12 mouse cellular contexts compared by ENCODE assay signal in the genomic region with DNA sequence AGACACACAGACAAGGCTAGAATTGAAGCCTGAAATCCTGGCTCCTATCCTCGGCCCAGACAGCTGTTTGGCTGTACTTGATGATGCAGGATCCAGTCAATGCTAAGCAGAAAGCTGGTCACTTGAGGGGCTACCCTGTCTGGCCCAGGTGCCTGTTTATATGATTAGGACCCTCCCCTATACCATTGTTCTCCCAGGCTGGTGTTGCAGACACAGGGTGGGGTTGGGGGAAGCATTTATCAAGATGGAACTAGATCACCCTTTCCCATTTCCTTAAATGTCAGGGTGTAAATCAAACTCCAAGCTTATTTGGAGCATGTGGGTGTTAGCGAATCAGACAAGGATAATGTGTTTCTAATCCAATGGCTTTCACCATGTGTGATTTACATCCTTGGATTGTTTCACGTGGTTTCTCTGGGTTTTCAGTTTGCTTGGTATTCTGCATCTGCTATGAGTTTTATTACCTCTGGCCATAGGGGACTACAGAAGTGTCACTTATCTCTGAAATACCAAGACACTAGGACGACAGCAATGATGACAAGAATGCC.
DNase-seq lines count a peak whose midpoint lies in the region; ATAC-seq lines count a peak whose summit lies in the region.
"Had no signal": no experiment of that assay in that cellular context is flagged by ENCODE, and none has a peak within 500 bp of the region (broad histone marks: within the 10 kb centered on the region; RNA-seq: fewer than 3 reads in every experiment).

No protein-coding gene starts in this region.

- H3K9me3 ChIP-seq in forebrain, embryonic 13.5 days (replicated peaks) = no peaks in the 10 kb centered on the region; the same call in 1 of the 2 replicates
- H3K9me3 ChIP-seq in hindbrain, embryonic 15.5 days = no peaks in the 10 kb centered on the region
- H3K9me3 ChIP-seq in midbrain, embryonic 16.5 days (replicated peaks; ENCODE audit: control insufficient read depth, low read length, poor library complexity, severe bottlenecking) = no peaks in the 10 kb centered on the region
- no peaks in the 10 kb centered on the region for H3K9me3 ChIP-seq in kidney, embryonic 14.5 days (ENCODE audit: control insufficient read depth, low read length)
- H3K9me3 ChIP-seq: limb, embryonic 15.5 days had no signal

- peak; percentile 23 for ATAC-seq in forebrain, embryonic 13.5 days
- ATAC-seq in hindbrain, embryonic 15.5 days (ENCODE audit: low FRiP score, low read depth) = peak; percentile 47; the same call in 1 of the 2 replicates
- peak; percentile 25; the same call in 1 of the 2 replicates for ATAC-seq in midbrain, embryonic 16.5 days
- no peak for ATAC-seq in kidney, embryonic 14.5 days (ENCODE audit: low FRiP score, low TSS enrichment)

- no peak overlapping the region for H3K4me3 ChIP-seq in forebrain, embryonic 13.5 days
- no peak overlapping the region for H3K4me3 ChIP-seq in hindbrain, embryonic 15.5 days
- H3K4me3 ChIP-seq in midbrain, embryonic 16.5 days (ENCODE audit: low read depth, low read length) = no peak overlapping the region
- no peak overlapping the region for H3K4me3 ChIP-seq in kidney, embryonic 14.5 days (ENCODE audit: low read length)
- H3K4me3 ChIP-seq: gastrocnemius, adult 2 months; limb, embryonic 15.5 days had no signal

- H3K4me1 ChIP-seq in forebrain, embryonic 13.5 days = peaks cover 42% of the 10 kb centered on the region
- peaks cover 33% of the 10 kb centered on the region for H3K4me1 ChIP-seq in hindbrain, embryonic 15.5 days (replicated peaks)
- peaks cover 25% of the 10 kb centered on the region for H3K4me1 ChIP-seq in midbrain, embryonic 16.5 days (ENCODE audit: control insufficient read depth, insufficient read depth, low read length)
- H3K4me1 ChIP-seq in kidney, embryonic 14.5 days (ENCODE audit: control insufficient read depth, insufficient read depth, low read length) = no peaks in the 10 kb centered on the region; the same call in 1 of the 2 replicates

- H3K27ac ChIP-seq in forebrain, embryonic 13.5 days = peak overlapping the region; percentile 82
- H3K27ac ChIP-seq in hindbrain, embryonic 15.5 days (replicated peaks) = peak overlapping the region; percentile 74
- H3K27ac ChIP-seq in midbrain, embryonic 16.5 days (ENCODE audit: low read length) = peak overlapping the region; percentile 72
- no peak overlapping the region for H3K27ac ChIP-seq in kidney, embryonic 14.5 days (ENCODE audit: low read depth, low read length)
- H3K27ac ChIP-seq: gastrocnemius, adult 2 months; limb, embryonic 15.5 days had no signal

- H3K4me2 ChIP-seq in forebrain, embryonic 13.5 days = 0 out of 2 replicates have a peak overlapping the region, but pooled peaks have one; percentile 45
- no peak overlapping the region for H3K4me2 ChIP-seq in hindbrain, embryonic 15.5 days
- H3K4me2 ChIP-seq in midbrain, embryonic 16.5 days (ENCODE audit: low read length) = no peak overlapping the region
- H3K4me2 ChIP-seq in kidney, embryonic 14.5 days (replicated peaks; ENCODE audit: low read depth, low read length) = no peak overlapping the region
- H3K4me2 ChIP-seq: limb, embryonic 15.5 days had no signal

- no peak overlapping the region for H3K9ac ChIP-seq in forebrain, embryonic 13.5 days
- H3K9ac ChIP-seq in hindbrain, embryonic 15.5 days = 0 out of 2 replicates have a peak overlapping the region, but pooled peaks have one; percentile 6
- H3K9ac ChIP-seq in midbrain, embryonic 16.5 days (ENCODE audit: low read depth, low read length) = peak overlapping the region; percentile 2; the same call in 1 of the 2 replicates
- no peak overlapping the region for H3K9ac ChIP-seq in kidney, embryonic 14.5 days (ENCODE audit: low read depth, low read length)
- H3K9ac ChIP-seq: limb, embryonic 15.5 days had no signal

- DNase-seq in embryo, embryonic 11.5 days (ENCODE audit: low read depth, low spot score) = peak; percentile 19
- no peak for DNase-seq in urinary bladder, postnatal 25 days (ENCODE audit: low spot score)
- DNase-seq in frontal cortex, adult 2 months (ENCODE audit: extremely low spot score in 1 of 2, low spot score in 1 of 2) = no peak
- DNase-seq: gastrocnemius, adult 2 months; kidney, postnatal 14 days; lung, adult 2 months; thymus, postnatal 25 days had no signal

- peaks cover 16% of the 10 kb centered on the region for H3K27me3 ChIP-seq in forebrain, embryonic 13.5 days
- H3K27me3 ChIP-seq in hindbrain, embryonic 15.5 days = no peaks in the 10 kb centered on the region
- no peaks in the 10 kb centered on the region for H3K27me3 ChIP-seq in midbrain, embryonic 16.5 days (ENCODE audit: control insufficient read depth, insufficient read depth, low read depth, low read length)
- H3K27me3 ChIP-seq in kidney, embryonic 14.5 days (ENCODE audit: control insufficient read depth, insufficient read depth, low read length) = no peaks in the 10 kb centered on the region

- no peaks in the 10 kb centered on the region for H3K36me3 ChIP-seq in forebrain, embryonic 13.5 days (ENCODE audit: poor library complexity, severe bottlenecking)
- H3K36me3 ChIP-seq in hindbrain, embryonic 15.5 days = no peaks in the 10 kb centered on the region
- no peaks in the 10 kb centered on the region for H3K36me3 ChIP-seq in midbrain, embryonic 16.5 days (ENCODE audit: control insufficient read depth, insufficient read depth, low read length)
- no peaks in the 10 kb centered on the region for H3K36me3 ChIP-seq in kidney, embryonic 14.5 days (ENCODE audit: control insufficient read depth, insufficient read depth, low read length)
- H3K36me3 ChIP-seq: limb, embryonic 15.5 days had no signal

- 49% methylated on average over 4 of the region's 4 CpGs for WGBS in forebrain, embryonic 13.5 days
- WGBS in hindbrain, embryonic 15.5 days = 38% methylated on average over 4 of the region's 4 CpGs
- 27% methylated on average over 4 of the region's 4 CpGs for WGBS in midbrain, embryonic 16.5 days
- WGBS in kidney, embryonic 14.5 days = 28% methylated on average over 4 of the region's 4 CpGs

Comparison
In these comparisons a context has a peak if more than half of its experiments do, and no peak if none do; other contexts are left out.
1. H3K9ac ChIP-seq: peak in hindbrain, embryonic 15.5 days (single experiment) and midbrain, embryonic 16.5 days (single experiment); none in forebrain, embryonic 13.5 days (single experiment) and kidney, embryonic 14.5 days (single experiment).